Mouse (Mus musculus) NIH3T3 (cell line): ENCODE data around the gene Sucla2.
"Not testable (repeated sequence)": the region's sequence is repeated elsewhere in the genome, so short reads cannot be mapped to it uniquely, and the experiment has no call there.

Source experiments
- DNase-seq: peaks from one replicate; pipeline ENCODE4 v3.0.0-alpha.2; 2012; ENCODE audit warnings: low read depth

Gene Sucla2

DNA sequence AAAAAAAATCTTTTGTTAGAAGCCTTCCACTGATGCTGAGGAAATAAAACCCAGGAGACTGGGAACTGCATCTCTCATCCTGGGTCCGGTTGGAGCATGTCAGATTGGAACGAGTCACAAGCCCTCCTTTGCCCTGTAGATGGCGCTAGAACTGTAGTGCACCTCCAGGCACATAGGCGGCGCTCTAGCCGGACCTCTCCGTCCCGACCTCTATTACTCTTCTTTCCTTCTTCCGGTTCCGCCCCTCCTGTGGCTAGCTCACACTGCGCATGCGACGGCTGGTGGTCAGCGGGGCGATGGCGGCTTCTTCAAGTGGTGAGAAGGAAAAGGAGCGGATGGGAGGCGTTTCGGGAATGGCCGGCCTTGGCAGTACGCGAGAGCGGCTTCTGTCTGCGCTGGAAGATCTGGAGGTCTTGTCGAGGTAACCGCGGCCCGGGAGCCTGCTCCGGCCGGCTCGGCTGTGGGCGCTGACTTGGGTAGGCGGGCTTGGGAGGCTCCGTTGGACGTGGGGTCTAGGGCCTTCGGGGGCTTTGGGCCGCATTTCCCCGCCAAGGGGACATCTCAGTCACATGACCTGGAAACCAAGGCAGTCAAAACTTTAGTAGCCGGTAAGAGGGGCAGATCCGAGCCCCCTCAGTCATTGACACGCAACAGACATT, 15.2 kb upstream of the Sucla2 start, which contains the start of gene Med4:
Med4 (plus strand) TSS at position 261 of the 659 bp plus-strand sequence.
- peak; percentile 96 for DNase-seq

- no peak for DNase-seq
These were observed 983 bp upstream of the Sucla2 start for GRCm38 (mm10) chr14:73524136-73524535.

GRCm38 (mm10) chr14:73528661-73529060, 3.5 kb downstream of the Sucla2 start:
- not testable (repeated sequence) for DNase-seq

GRCm38 (mm10) chr14:73533755-73534465, 8.8 kb downstream of the Sucla2 start:
- DNase-seq: no peak

GRCm38 (mm10) chr14:73535641-73536040, 10.5 kb downstream of the Sucla2 start:
- DNase-seq: no peak

DNA sequence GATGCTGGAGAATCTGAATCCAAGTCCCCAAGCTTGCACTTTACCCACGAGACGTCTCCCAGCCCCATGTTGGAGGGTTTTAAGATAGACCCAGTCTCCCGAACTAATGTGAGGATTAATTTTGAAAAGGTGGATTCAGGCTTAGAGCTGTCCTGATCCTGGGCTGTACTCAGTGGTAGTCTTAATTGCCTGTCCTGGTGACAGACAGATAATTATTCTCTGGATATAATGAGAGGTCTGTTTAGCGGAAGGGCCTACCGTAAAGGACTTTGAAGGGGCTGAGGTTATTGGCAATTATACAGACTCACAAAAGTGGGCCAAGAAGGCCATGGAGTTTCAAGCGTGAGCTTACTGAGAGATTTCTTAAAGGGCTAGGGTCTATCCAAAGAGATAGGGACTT, 18.7 kb downstream of the Sucla2 start:
- DNase-seq: no peak

- DNase-seq: no peak
These were observed 21.9 kb downstream of the Sucla2 start for GRCm38 (mm10) chr14:73547034-73547433.

GRCm38 (mm10) chr14:73548051-73548450, 22.9 kb downstream of the Sucla2 start, which contains the start of gene Nudt15:
Gene Nudt15, minus strand, starts transcription at chr14:73548242.
- DNase-seq: no peak

GRCm38 (mm10) chr14:73550291-73550690, 25.2 kb downstream of the Sucla2 start:
- no peak for DNase-seq

- DNase-seq: no peak
These were observed 25.6 kb downstream of the Sucla2 start for GRCm38 (mm10) chr14:73550732-73551131.

DNA sequence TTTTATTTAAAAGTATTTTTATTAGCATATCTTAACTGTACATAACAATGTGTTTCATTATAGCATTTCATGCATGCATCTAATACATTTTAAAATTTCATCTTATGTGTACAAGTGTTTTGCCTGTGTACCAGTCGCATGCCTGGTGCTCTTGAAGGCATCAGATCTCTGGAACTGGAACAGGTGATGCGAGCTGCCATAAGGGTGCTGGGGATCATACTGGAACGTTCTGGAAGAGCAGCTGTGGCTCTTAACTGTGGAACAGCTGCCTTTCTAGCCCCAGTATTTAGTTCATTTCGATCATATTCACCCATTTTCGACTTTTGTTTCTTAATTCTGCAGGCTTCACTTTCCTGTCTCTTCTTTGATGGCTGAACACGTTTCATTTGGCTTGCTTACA, 26.0 kb downstream of the Sucla2 start:
- DNase-seq: no peak

DNA sequence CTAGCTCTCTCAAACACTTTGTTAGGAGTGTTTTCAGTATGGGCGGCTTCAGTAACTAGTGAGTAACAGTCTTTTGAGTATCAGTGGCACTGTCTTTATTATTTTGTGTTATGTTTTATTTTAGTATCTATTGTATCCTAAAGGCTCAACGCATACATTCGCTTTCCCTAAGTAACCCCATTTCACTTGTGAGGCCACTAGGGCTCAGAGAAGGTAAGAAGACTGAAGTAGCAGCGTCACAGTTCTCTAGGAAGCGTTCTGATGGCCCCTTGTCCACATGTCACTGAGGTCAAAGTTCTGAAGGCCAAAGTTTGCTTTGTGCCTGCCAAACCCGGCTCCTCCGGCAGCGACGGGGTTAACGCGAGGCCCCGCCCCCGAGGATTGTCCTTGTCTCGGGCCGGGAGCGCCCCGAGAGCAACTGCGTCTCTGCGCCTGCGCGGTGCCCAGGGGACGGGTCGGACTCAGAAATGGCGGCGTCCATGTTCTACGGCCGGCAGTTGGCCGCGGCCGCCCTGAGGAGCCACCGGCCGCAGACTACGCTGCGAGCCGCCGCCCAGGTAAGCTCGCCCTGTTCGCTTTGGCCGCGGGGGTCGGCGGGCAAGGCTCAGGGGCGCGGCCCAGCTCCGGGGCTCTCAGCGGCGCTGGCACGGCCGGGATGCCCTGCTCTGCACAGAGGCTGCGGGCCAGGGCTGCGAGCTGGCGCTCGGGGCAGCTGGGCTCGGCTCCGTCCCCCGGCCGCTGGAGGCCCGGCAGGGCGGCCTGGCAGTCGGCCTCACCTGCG, 27.4 kb downstream of the Sucla2 start:
- DNase-seq: peak; percentile 96

DNA sequence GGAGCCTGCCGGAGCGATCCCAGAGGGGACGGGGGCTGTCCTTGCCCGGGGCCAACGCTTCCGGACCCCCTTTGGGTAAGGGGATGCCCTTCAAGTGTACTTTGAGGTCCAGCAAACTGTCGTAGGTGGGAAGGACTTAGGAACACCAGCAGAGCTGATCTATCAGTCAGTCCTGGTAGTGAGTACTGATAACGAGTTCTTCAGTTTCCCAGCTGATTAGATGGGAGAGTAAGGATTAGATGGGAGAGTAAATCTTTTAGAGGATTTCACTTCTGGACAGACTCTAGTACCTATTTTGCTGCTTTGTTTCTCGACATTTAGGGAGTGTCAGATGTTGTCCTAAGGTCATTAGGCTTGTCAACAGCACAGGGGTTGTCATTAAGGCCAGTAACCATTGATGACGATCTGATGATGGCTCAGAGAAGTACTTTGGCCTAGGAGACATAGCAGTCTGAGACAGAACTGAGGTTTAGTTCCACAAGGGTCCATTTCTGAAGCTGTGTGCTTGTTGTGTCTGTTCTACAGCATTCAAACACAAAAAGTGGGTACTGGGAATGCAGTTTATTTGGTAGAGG, 28.1 kb downstream of the Sucla2 start:
- DNase-seq: no peak

DNA sequence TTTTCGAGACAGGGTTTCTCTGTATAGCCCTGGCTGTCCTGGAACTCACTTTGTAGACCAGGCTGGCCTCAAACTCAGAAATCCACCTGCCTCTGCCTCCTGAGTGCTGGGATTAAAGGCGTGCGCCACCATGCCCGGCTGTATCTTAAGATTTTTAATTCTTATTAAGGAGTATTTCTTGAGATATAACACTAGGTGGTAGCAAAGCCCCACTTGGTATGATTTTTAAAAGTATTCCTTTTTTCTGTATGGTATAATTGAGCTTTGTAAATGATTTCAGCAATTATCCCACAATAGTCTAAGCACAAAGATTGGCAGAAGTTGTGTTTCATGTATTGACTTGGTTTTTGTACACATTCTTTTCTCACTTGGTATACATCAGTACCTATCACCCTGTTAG, 44.7 kb downstream of the Sucla2 start:
- peak; percentile 5 for DNase-seq

DNA sequence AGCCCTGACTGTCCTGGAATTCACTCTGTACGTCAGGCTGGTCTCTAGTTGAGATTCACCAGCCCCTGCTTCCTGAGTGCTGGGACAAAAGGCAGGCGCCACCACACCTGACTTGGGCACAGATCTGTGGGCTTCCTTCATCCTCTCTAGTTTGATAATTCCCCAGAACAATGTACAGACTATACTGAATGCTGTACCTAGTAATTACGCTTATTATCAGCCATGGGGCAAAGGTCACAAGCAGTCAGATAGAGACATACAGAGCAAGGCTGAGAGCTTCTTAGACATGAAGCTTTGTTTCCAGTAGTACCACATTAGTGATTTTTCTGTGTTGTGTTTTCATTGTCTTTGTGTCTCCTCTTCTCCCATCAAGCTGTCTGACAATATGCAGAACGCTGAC, 46.0 kb downstream of the Sucla2 start:
- no peak for DNase-seq

DNA sequence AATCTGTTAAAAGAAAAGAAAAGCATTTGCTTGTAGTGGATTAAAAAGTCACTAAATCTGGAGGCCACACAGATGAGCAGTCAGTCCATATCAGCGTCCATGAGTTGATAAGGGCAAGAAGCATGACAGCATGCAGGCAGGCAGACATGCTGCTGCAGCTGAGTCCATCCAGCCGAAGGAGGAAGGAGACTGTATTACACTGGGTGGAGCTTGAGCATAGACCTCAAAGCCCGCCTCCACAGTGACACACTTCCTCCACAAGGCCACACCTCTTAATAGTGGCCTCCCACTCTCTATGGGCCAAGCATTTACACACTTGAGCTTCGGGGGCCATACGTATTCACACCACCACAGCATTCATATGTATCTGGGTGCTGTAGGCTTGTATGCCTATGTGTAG, 48.9 kb downstream of the Sucla2 start:
- DNase-seq: no peak

- peak; percentile 2 for DNase-seq
These were observed 51.2 kb downstream of the Sucla2 start for GRCm38 (mm10) chr14:73576336-73576735.

DNA sequence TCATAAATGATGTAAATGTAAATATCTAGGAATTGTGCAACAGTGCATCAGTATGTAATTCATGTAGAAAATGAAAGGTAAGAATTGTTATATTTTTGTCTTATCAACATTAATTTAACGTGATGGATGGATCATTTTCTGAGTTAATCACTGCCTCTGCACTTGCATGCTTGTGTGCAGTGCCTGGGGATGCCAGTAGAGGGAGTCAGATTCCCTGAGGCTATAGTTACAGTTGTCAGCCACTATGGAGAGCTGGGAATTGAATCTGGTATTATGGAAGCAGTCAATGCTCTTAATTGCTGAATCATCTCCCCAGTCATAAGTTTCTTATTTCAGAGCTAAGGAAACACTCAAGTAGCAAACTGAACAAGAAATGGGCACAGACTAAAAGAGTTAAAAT, 63.0 kb downstream of the Sucla2 start:
- peak; percentile 13 for DNase-seq

- no peak for DNase-seq
These were observed 67.0 kb downstream of the Sucla2 start for GRCm38 (mm10) chr14:73592166-73592565.

- no peak for DNase-seq
These were observed 74.6 kb downstream of the Sucla2 start for GRCm38 (mm10) chr14:73599720-73600119.

DNA sequence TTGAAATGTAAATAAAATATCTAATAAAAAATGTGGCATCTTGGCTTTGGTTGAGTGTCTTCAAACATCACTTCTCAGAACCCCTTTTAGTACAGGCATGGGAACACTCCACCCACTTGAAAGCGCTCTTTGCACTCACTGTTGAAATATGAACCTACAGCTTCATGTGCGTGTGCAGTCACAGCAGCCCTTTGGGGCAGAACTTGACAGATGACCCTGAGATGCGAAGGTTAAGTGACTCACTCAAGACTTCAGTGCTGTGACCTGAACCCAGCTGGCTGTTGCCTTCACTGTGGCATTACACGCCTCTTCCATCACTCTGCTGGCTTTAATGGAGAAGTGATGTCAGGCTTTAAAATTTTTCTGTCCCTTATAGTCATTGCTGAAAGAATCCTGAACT, 82.6 kb downstream of the Sucla2 start:
- peak; percentile 31 for DNase-seq

GRCm38 (mm10) chr14:73608668-73609481, 83.8 kb downstream of the Sucla2 start:
- no peak for DNase-seq
